Mouse (Mus musculus): ENCODE measurements around the gene H2-Q1.
"Not testable (repeated sequence)": the region's sequence is repeated elsewhere in the genome, so short reads cannot be mapped to it uniquely, and the experiment has no call there.

The H2-Q1 gene

GRCm38 (mm10) chr17:35320327-35321081 lies at the start of gene H2-Q1:
TSS of gene H2-Q1 (plus strand) at chr17:35320405.
- no peak for DNase-seq (ENCODE audit: low spot score in 2 of 2)

GRCm38 (mm10) chr17:35272249-35272648 lies 48.0 kb upstream of the H2-Q1 start:
- no peak for DNase-seq (ENCODE audit: low spot score in 2 of 2)

DNA sequence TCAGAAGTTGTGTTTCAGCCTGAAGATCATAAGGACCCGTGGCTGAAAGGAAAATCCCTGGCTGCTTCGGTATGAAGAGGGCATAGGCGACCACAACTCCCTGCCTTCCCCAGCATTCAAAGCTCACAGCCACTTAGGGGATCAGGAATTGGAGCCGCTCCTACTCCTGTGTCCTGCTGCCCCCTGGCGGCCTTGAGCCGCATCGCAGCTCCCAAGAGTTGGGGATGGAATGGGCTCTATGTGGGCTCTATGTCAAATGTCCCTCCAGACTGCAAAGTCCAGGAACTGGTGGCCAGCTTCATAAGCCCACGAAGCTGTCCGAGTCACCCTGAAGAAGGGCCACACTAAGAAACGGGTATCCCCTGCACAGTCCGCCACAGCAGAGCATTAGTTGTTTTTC lies 45.4 kb upstream of the H2-Q1 start:
- peak; percentile 67 to 90 for DNase-seq (ENCODE audit: low spot score in 2 of 2)

- DNase-seq (ENCODE audit: low spot score in 2 of 2), result no peak
These were observed 43.8 kb upstream of the H2-Q1 start for GRCm38 (mm10) chr17:35276304-35276864.

DNA sequence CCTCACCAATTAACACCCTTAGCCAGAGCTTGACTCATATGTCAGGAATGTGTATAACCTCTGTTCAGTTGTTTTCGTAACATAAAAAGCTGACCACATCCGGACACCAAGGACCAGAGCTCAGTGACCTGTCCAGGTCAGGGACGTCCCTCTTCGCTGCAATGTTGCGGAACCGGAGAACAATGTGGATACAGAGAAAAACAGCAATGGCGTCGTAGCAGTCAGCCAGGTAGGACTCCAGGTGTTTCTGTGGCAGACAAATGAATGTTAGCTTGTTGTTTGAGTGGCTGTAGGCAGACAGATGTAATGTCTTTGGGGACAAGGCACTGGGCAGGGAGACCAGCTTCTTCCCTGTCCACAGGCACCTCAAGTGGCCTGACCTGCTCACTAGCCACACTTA lies 42.2 kb upstream of the H2-Q1 start:
- DNase-seq (ENCODE audit: low spot score in 2 of 2), result no peak

GRCm38 (mm10) chr17:35278957-35279688 lies 41.1 kb upstream of the H2-Q1 start:
- no peak for DNase-seq (ENCODE audit: low spot score in 2 of 2)

GRCm38 (mm10) chr17:35280276-35280675 lies 39.9 kb upstream of the H2-Q1 start:
- no peak for DNase-seq (ENCODE audit: low spot score in 2 of 2)

- DNase-seq (ENCODE audit: low spot score in 2 of 2), result no peak
These were observed 34.8 kb upstream of the H2-Q1 start for GRCm38 (mm10) chr17:35285431-35285830.

DNA sequence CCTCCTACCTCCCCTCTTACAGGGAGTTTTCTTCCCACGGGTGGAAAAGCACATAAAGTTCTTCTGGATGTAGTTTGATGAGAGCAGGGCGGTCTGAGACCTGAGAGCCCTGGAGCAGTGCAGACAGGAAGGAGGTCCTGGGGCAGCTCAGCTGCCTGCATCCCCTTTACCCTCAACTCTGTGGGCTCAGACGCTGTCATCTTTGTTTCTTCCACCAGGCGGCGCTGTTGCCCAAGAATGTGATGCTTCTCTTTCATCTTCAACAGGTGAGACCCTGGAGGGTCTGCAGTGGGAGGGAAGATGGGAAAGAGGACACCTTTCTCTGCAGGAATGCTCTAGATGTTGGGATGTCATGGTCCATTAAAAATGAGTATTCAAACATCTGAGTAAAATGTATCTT lies 24.4 kb upstream of the H2-Q1 start:
- DNase-seq (ENCODE audit: low spot score in 2 of 2), result peak in 1 of 2 experiments; percentile 73

- not testable (repeated sequence) for DNase-seq (ENCODE audit: low spot score in 2 of 2)
These were observed 19.8 kb upstream of the H2-Q1 start for GRCm38 (mm10) chr17:35300261-35300945.

DNA sequence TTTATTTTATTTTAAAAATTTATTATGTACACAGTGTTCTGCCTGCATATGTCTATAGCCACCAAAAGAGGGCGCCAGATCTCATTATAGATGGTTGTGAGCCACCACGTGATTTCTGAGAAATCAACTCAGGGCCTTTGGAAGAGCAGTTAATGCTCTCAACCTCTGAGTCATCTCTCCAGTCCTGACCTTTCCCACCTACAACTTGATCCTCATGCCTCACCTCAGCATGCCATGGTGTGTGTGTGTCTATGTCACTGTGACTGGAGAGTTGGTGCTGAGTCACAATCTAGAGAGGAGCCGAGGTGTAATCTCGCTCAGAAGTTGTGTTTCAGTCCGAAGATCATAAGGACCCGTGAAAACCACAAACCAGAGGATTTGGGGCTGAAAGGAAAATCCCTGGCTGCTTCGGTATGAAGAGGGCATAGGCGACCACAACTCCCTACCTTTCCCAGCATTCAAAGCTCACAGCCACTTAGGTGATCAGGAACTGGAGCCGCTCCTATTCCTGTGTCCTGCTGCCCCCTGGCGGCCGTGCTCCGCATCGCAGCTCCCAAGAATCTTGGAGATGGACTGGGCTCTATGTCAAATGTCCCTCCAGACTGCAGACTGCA lies 18.5 kb upstream of the H2-Q1 start:
- DNase-seq (ENCODE audit: low spot score in 2 of 2), result peak; percentile 67 to 94

DNA sequence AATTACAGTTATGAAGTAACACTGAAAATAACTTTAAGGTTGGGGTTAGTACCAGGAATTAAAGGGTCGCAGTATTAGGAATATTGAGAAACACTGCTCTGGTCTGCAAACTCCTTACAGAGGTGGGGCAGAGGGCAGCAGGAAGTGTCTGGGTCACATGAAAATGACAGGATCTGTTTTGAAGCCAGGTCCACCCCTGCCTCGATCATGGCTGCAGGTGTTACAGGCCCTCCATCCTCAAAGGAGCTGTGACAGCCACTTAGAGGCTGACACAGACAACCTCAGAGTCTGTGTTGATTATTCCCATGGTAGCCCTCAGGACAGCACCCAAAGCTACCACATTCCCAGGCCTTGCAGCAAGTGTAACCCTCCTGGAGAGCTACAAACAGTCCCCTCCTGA lies 16.9 kb upstream of the H2-Q1 start:
- DNase-seq (ENCODE audit: low spot score in 2 of 2), result no peak

DNA sequence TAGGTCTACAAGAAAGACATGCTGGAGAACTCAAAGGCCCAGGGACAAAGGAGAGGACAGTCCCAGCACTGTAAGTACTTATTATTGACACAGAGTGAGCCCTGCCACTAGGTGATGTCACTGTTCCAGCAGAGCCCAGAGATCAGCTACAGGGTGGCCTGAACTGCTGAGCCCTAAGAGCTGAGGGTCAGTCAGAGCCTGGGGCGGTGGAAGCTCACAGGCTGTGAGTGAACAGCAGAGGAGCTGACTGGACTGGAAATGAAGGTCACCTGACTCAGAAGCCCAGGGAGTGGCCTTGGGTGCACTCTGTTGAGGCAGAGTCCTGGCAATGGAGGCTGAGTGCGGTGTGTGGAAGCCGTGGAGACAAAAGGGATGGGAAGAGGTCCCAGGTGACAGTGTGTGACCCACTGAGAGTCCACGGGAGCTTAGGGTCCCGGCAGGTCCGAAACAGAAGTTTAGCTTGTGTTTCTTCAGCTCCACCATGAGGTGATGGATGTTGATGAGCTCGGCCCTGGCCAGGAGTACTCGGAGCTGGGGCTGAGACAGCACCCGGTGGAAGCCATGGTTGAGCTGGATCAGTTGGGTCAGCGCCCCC lies 16.4 kb upstream of the H2-Q1 start:
- no peak for DNase-seq (ENCODE audit: low spot score in 2 of 2)

DNA sequence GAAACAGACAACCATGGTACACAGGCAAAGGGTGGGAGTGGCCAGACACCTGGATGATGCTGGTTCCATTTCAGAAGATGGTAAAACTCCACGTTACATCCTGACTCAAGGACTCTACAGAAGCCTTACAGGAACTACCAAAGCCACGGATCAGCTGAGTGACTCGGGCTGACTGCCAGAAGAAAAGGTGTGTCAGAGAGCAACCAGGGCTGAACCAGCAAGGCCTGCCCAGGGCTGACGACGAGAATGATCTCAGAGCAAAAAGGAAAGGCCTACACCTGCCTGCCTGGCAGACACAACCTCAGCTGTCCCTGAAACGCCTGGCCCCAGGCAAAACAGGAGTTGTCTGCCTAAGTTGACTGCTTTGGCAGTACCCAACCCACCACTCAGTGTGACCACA lies 15.7 kb upstream of the H2-Q1 start:
- no peak for DNase-seq (ENCODE audit: low spot score in 2 of 2)

- not testable (repeated sequence) for DNase-seq (ENCODE audit: low spot score in 2 of 2)
These were observed 15.3 kb upstream of the H2-Q1 start for GRCm38 (mm10) chr17:35304921-35305320.

GRCm38 (mm10) chr17:35318671-35319070 lies 1.5 kb upstream of the H2-Q1 start:
- no peak for DNase-seq (ENCODE audit: low spot score in 2 of 2)

- not testable (repeated sequence) for DNase-seq (ENCODE audit: low spot score in 2 of 2)
These were observed 4.9 kb downstream of the H2-Q1 start for GRCm38 (mm10) chr17:35325124-35325523.

DNA sequence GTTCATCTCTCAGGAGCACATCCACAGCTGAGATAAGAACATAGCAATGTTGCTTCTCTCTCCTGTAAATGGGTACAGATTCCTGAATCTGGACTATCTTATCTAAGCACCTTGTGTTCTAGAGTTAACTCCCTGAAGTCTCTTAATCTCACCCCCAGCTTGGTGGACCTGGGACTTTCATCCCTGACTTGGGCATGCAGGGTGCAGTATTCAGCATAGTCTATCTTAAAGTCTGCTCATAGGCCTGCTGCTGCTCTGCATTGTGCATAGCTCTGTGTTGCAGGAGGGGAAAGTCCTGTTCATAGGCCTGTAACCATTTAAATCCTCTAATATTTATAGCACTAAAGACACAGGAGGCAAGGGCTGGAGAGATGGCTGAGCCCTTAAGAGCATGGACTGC lies 5.8 kb downstream of the H2-Q1 start:
- not testable (repeated sequence) for DNase-seq (ENCODE audit: low spot score in 2 of 2)

DNA sequence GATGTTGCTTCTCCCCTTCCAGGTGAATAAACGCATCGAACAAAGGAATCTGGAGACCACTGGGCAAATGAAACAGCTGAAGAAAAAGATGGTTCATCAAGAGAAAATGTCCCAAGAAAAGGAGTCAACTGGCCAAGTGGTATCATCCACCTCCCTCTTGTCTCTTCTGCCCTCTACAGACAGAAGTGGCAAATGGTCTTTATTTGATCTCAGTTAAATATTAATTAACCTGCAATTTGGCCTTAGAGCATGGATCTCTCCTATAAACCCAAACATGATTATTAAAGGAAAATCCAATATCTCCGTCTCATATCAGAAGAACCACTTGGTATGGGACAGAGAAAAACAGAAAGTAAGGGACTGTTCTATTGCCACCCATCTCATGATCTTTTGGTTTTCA lies 9.5 kb downstream of the H2-Q1 start:
- DNase-seq (ENCODE audit: low spot score in 2 of 2), result not testable (repeated sequence)

- not testable (repeated sequence) for DNase-seq (ENCODE audit: low spot score in 2 of 2)
These were observed 11.3 kb downstream of the H2-Q1 start for GRCm38 (mm10) chr17:35331546-35331945.

DNA sequence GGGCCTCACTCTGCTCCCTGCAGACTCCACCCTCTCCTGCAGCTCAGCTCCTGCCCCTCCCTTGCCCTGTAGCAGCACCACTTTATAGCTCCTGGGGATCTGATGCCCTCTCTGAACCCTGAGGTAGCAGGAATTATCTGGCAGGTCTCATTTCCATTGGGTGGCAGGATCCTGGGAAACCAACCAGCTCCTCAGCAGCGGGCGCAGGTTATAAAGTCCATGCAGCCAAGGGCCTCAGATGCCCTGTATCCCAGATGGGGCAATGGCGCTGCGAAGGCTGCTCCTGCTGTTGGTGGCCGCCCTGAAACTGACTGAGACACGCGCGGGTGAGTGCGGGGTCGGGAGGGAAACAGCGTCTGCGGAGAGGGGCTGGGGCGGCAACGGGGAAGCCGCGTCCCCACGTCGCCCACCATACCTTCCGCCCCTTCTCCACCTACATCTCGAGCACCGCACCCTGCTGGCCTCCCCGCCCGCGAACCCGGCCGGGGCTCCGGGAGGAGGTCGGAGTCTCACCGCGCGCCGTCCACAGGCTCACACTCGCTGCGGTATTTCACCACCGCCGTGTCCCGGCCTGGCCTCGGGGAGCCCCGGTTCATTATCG lies 22.0 kb downstream of the H2-Q1 start, which contains the start of gene H2-Q2:
H2-Q2 (plus strand) TSS at position 172 of the 601 bp plus-strand sequence.
- DNase-seq (ENCODE audit: low spot score in 2 of 2), result no peak

Measured in urinary bladder, postnatal 4 days (tissue).